Comparison of ENCODE assay signal across 8 mouse cellular contexts in the genomic region with DNA sequence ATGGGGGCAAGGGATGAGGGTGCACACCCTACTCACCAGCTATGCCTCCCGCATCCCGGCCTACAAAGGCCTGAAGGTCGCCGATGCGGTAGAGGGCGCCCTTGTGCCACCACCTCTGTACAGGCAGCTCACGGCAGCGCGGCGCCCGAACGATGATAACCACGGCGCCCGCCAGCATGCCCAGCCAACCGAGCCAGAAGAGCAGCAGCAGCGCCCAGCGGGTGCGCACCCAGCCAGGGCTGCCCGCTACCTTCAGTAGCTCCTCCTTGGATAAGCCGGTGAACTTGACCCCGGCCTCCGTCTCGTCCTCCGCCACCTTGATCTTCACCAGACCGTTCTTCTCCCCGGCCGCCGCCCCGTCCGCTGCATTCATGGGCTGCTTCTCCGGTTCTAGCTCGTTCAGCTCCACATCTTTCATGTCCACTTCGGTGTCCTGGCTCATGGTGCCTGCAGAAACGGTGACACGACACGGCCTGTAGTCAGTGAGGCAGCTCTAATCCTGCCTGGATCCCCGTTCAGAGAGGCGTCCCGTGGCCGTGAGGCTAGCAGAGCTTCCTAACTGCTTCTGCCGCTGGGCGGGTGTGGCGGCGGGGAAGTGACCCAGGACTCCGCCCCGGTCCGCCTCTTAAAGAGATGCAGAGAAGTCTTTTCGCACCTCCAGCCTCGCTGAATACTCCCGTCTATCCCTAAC. TPM values are rescaled to one million over a fixed set of nuclear protein-coding genes. Genes with fewer than 3 reads are reported as not detected.
A peak's percentile ranks its signal among the peaks of the same experiment; 100 is the strongest.
DNase-seq lines count a peak whose midpoint lies in the region; ATAC-seq and TF ChIP-seq lines count a peak whose summit lies in the region.

No protein-coding gene starts in this region.

- peak; percentile 60; the same call in 1 of the 2 replicates for TF ChIP-seq CTCF in G1E (IDR thresholded peaks at IDR 0.05; ENCODE audit: low read depth, low read length)
- TF ChIP-seq CTCF in cerebellum, adult 2 months (IDR thresholded peaks at IDR 0.05; ENCODE audit: borderline replicate concordance, insufficient read depth, low read depth, low read length) = peak; percentile 68
- TF ChIP-seq CTCF in olfactory bulb, adult 2 months (IDR thresholded peaks at IDR 0.05; ENCODE audit: insufficient read depth, low read depth, low read length) = peak; percentile 74

- WGBS in cerebellum, adult 2 months = under 1% methylated on average over 51 of the region's 51 CpGs
- WGBS in lung, embryonic 15.5 days = under 1% methylated on average over 51 of the region's 51 CpGs
- under 1% methylated on average over 51 of the region's 51 CpGs for WGBS in olfactory bulb, adult 2 months

- TF ChIP-seq POLR2A in cerebellum, adult 2 months (IDR thresholded peaks at IDR 0.05; ENCODE audit: borderline replicate concordance, insufficient read depth, low read length) = peak; percentile 55; the same call in 1 of the 2 replicates
- TF ChIP-seq POLR2A in olfactory bulb, adult 2 months (IDR thresholded peaks at IDR 0.05; ENCODE audit: insufficient read depth, low read depth, low read length) = peak; percentile 64

- H3K27ac ChIP-seq in cerebellum, adult 2 months (ENCODE audit: insufficient read depth, low read length) = peak overlapping the region; percentile 23
- H3K27ac ChIP-seq in lung, embryonic 15.5 days = peak overlapping the region; percentile 94
- H3K27ac ChIP-seq in olfactory bulb, adult 2 months (ENCODE audit: insufficient read depth, low read depth, low read length) = peak overlapping the region; percentile 87

- peak overlapping the region; percentile 85 for H3K9ac ChIP-seq in lung, embryonic 15.5 days

- peak; percentile 51 for ATAC-seq in G1E (ENCODE audit: extremely low read depth, insufficient number of reproducible peaks, low FRiP score, poor library complexity, severe bottlenecking)
- peak; percentile 73 to 74 for ATAC-seq in hematopoietic stem cell, adult 5-6 weeks (replicated peaks in 1 of 2; ENCODE audit: insufficient read depth in 1 of 2, low FRiP score in 2 of 2, low TSS enrichment in 1 of 2, low read depth in 1 of 2, poor library complexity in 2 of 2, severe bottlenecking in 2 of 2)
- ATAC-seq in lung, embryonic 15.5 days (ENCODE audit: borderline replicate concordance, extremely low read depth, low FRiP score, low TSS enrichment) = peak; percentile 93

- peak; percentile 82 for DNase-seq in G1E (ENCODE audit: low spot score)
- DNase-seq in cerebellum, adult 2 months = peak; percentile 90 to 92
- DNase-seq in forelimb bud, embryonic 11.5 days (ENCODE audit: low read depth, low spot score) = peak; percentile 90
- DNase-seq in layer of hippocampus, adult 9-10 months (ENCODE audit: low spot score) = peak; percentile 91
- DNase-seq in thymus, adult 18-20 months = peak; percentile 88 to 93

- H3K4me1 ChIP-seq in G1E (ENCODE audit: insufficient read depth, low read depth, low read length) = peaks cover 73% of the 10 kb centered on the region
- H3K4me1 ChIP-seq in cerebellum, adult 2 months (ENCODE audit: control insufficient read depth, insufficient read depth, low read length) = peaks cover 12% of the 10 kb centered on the region; the same call in 1 of the 2 replicates
- H3K4me1 ChIP-seq in lung, embryonic 15.5 days = peaks cover 34% of the 10 kb centered on the region
- H3K4me1 ChIP-seq in olfactory bulb, adult 2 months (ENCODE audit: control insufficient read depth, insufficient read depth, low read length) = peaks cover 6% of the 10 kb centered on the region

- peak overlapping the region; percentile 71 for H3K4me2 ChIP-seq in lung, embryonic 15.5 days

- peak overlapping the region; percentile 92 for H3K4me3 ChIP-seq in G1E (ENCODE audit: low read depth, low read length)
- peak overlapping the region; percentile 74 for H3K4me3 ChIP-seq in cerebellum, adult 2 months (replicated peaks; ENCODE audit: insufficient read depth, low read depth, low read length)
- H3K4me3 ChIP-seq in lung, embryonic 15.5 days = peak overlapping the region; percentile 76
- H3K4me3 ChIP-seq in olfactory bulb, adult 2 months (ENCODE audit: insufficient read depth, low read depth, low read length) = peak overlapping the region; percentile 92

- no peaks in the 10 kb centered on the region for H3K27me3 ChIP-seq in G1E (ENCODE audit: insufficient read depth, low read length)
- no peaks in the 10 kb centered on the region for H3K27me3 ChIP-seq in cerebellum, adult 2 months (ENCODE audit: control insufficient read depth, insufficient read depth, low read length)
- H3K27me3 ChIP-seq in lung, embryonic 15.5 days = no peaks in the 10 kb centered on the region

- H3K36me3 ChIP-seq in G1E (replicated peaks) = peaks cover 48% of the 10 kb centered on the region
- H3K36me3 ChIP-seq in lung, embryonic 15.5 days = peaks cover 32% of the 10 kb centered on the region

- no peaks in the 10 kb centered on the region for H3K9me3 ChIP-seq in G1E (replicated peaks)
- H3K9me3 ChIP-seq in lung, embryonic 15.5 days = no peaks in the 10 kb centered on the region

RNA-seq across cellular contexts. Expression of gene Slc3a2, which starts 9.7 kb away (rescaled TPM):
- total RNA-seq in G1E (2014; fragmentation: Nextera tagmentation) (288 and 317 TPM in 2 replicates), G1E (2017) (217 and 282 TPM in 2 replicates)
- 232 and 240 TPM in 2 replicates for polyA plus RNA-seq in G1E (2012)
- 214 and 221 TPM in 2 replicates for polyA plus RNA-seq in cerebellum, adult 2 months (2012; rRNA removed)
- total RNA-seq in hematopoietic stem cell, adult 5-6 weeks (2017) = 88.1 and 113 TPM in 2 replicates
- polyA plus RNA-seq in lung, embryonic 15.5 days (2015; fragmentation: Nextera tagmentation; extraction: Ambion mirVana) = 87.1 and 89.7 TPM in 2 replicates
- polyA plus RNA-seq in olfactory bulb, adult 2 months (2012; ENCODE audit: insufficient read depth, insufficient read length, low replicate concordance, missing spikeins) = not detected in 2 replicates

RNA-seq across cellular contexts. Expression of gene Wdr74, which starts 22.2 kb away (rescaled TPM):
- total RNA-seq in G1E (2014; fragmentation: Nextera tagmentation) (124 and 180 TPM in 2 replicates), G1E (2017) (75.0 and 135 TPM in 2 replicates)
- polyA plus RNA-seq in G1E (2012) = 37.8 and 46.5 TPM in 2 replicates
- polyA plus RNA-seq in cerebellum, adult 2 months (2012; rRNA removed) = 55.5 and 57.6 TPM in 2 replicates
- 58.5 and 90.9 TPM in 2 replicates for total RNA-seq in hematopoietic stem cell, adult 5-6 weeks (2017)
- polyA plus RNA-seq in lung, embryonic 15.5 days (2015; fragmentation: Nextera tagmentation; extraction: Ambion mirVana) = 85.6 and 86.3 TPM in 2 replicates
- not detected in 2 replicates for polyA plus RNA-seq in olfactory bulb, adult 2 months (2012; ENCODE audit: insufficient read depth, insufficient read length, low replicate concordance, missing spikeins)

RNA-seq across cellular contexts. Expression of gene 1700092M07Rik, which starts 27.1 kb away (rescaled TPM):
- total RNA-seq in G1E (2014; fragmentation: Nextera tagmentation) = 2.5 and 5.3 TPM in 2 replicates
- 3.3 and 4.5 TPM in 2 replicates for total RNA-seq in G1E (2017)
- 0.81 and 0.99 TPM in 2 replicates for polyA plus RNA-seq in G1E (2012)
- 0.33 and 0.65 TPM in 2 replicates for polyA plus RNA-seq in cerebellum, adult 2 months (2012; rRNA removed)
- total RNA-seq in hematopoietic stem cell, adult 5-6 weeks (2017) = not detected in 2 replicates
- polyA plus RNA-seq in lung, embryonic 15.5 days (2015; fragmentation: Nextera tagmentation; extraction: Ambion mirVana) = 2.0 and 2.1 TPM in 2 replicates
- polyA plus RNA-seq in olfactory bulb, adult 2 months (2012; ENCODE audit: insufficient read depth, insufficient read length, low replicate concordance, missing spikeins) = not detected in 2 replicates

RNA-seq across cellular contexts. Expression of gene Stx5a, which starts 27.8 kb away (rescaled TPM):
- total RNA-seq in G1E (2014; fragmentation: Nextera tagmentation) = 61.1 and 84.0 TPM in 2 replicates
- 62.8 and 73.2 TPM in 2 replicates for total RNA-seq in G1E (2017)
- polyA plus RNA-seq in G1E (2012) = 12.9 and 13.2 TPM in 2 replicates
- polyA plus RNA-seq in cerebellum, adult 2 months (2012; rRNA removed) = 116 and 119 TPM in 2 replicates
- total RNA-seq in hematopoietic stem cell, adult 5-6 weeks (2017) = 90.9 and 120 TPM in 2 replicates
- polyA plus RNA-seq in lung, embryonic 15.5 days (2015; fragmentation: Nextera tagmentation; extraction: Ambion mirVana) = 142 and 153 TPM in 2 replicates
- 609 TPM in 1 of 2 replicates, not detected in the other for polyA plus RNA-seq in olfactory bulb, adult 2 months (2012; ENCODE audit: insufficient read depth, insufficient read length, low replicate concordance, missing spikeins)

RNA-seq across cellular contexts. Expression of gene Nxf1, which starts 43.4 kb away (rescaled TPM):
- total RNA-seq in G1E (2014; fragmentation: Nextera tagmentation) = 445 and 456 TPM in 2 replicates
- 175 and 184 TPM in 2 replicates for total RNA-seq in G1E (2017)
- polyA plus RNA-seq in G1E (2012) = 35.9 and 39.7 TPM in 2 replicates
- 134 and 135 TPM in 2 replicates for polyA plus RNA-seq in cerebellum, adult 2 months (2012; rRNA removed)
- total RNA-seq in hematopoietic stem cell, adult 5-6 weeks (2017) = 87.8 and 104 TPM in 2 replicates
- polyA plus RNA-seq in lung, embryonic 15.5 days (2015; fragmentation: Nextera tagmentation; extraction: Ambion mirVana) = 184 and 198 TPM in 2 replicates
- polyA plus RNA-seq in olfactory bulb, adult 2 months (2012; ENCODE audit: insufficient read depth, insufficient read length, low replicate concordance, missing spikeins) = not detected in 2 replicates

Comparison
In these comparisons a context has a peak if more than half of its experiments do, and no peak if none do; other contexts are left out.
1. Peak in every context shown above with its lines: DNase-seq, ATAC-seq, H3K4me3 ChIP-seq and H3K27ac ChIP-seq.
2. H3K27ac ChIP-seq: peak in every context shown above with its lines; median percentile 94 in lung, embryonic 15.5 days; 87 in olfactory bulb, adult 2 months; 23 in cerebellum, adult 2 months.